Mouse (Mus musculus) thymus, adult 2 months (tissue): ENCODE measurements around the gene Ncoa3.

Source experiments
- CTCF ChIP-seq: fragments of 200-500 bp; IDR thresholded peaks from 2 replicates; pipeline ENCODE4 v1.5.1; 2012; ENCODE audit warnings: mild to moderate bottlenecking, control low read depth, low read length, moderate library complexity, borderline replicate concordance; ENCODE audit not compliant: control insufficient read depth, poor library complexity, insufficient read depth; ENCODE audit errors: extremely low read depth
- POLR2A ChIP-seq: fragments of 200-500 bp; IDR thresholded peaks from 2 replicates; pipeline ENCODE4 v1.6.1; 2012; ENCODE audit warnings: mild to moderate bottlenecking, low read length, control low read depth, moderate library complexity; ENCODE audit not compliant: control insufficient read depth, poor library complexity, insufficient read depth; ENCODE audit errors: extremely low read depth

DNA sequence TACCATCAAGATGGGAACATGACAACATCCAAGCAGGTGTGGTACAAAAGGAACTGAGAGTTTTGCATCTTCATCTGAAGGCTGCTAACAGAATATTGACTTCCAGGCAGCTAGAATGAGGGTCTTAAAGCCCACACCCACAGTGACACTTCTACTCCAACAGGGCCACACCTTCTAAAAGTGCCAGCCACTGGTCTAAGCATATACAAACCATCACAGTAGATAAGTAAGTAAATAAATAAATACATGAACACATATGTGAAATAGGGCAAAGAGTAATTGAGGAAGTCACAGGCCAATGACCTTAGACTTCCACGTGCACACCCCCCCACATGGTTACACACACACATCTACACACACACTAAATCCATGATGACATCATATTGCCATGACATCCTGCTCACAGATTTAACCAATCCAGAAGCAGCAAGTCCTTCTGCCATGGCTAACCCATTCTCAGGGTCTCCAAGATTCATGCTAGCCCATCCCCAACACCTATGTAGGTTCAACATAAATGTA lies 46.3 kb upstream of the Ncoa3 start:
- TF ChIP-seq CTCF (no peak), POLR2A (no peak)
